Mouse (Mus musculus) T-cell, adult 66 days (primary cell): Measurements from ENCODE around the gene Gbp9. TPM values are rescaled to one million over a fixed set of nuclear protein-coding genes. Genes with fewer than 3 reads are reported as not detected.

Experiments used
- total RNA-seq, 2 experiments: library from RNA; stranded (reverse); gene quantifications; 3 replicates in 1 of 2; 4 replicates in 1 of 2; pipeline ENCODE4 v1.2.4; 2023

The Gbp9 gene
- total RNA-seq: 100 to 1,000 TPM in 1 of 2 experiments, 10 to 100 TPM in 1; 88.6 to 103 TPM

GRCm38 (mm10) chr5:105139409-105140088, at the start of gene Gbp9, which contains the start of the genes Gbp8 and Gbp4:
TSS of gene Gbp9 (minus strand) at chr5:105139539.
TSS of gene Gbp8 (minus strand) at chr5:105139540.
TSS of gene Gbp4 (minus strand) at chr5:105139586.

Other genes with a start within 250 kb of the Gbp9 start
- 10 to 100 TPM in 1 of 2 experiments, 1 to 10 TPM in 1; 8.9 to 12.3 TPM for gene Abcg3, start 156.8 kb downstream of the Gbp9 start, total RNA-seq
- 10 to 100 TPM; 37.0 to 38.3 TPM for gene Gbp8, start within 50 bp of the Gbp9 start, total RNA-seq
- gene Gbp4, start within 50 bp of the Gbp9 start, total RNA-seq: 100 to 1,000 TPM; 156 to 169 TPM
- 10 to 100 TPM in 1 of 2 experiments, 1 to 10 TPM in 1; 8.5 to 18.4 TPM for gene Gbp10, start 100.0 kb upstream of the Gbp9 start, total RNA-seq
- gene Gm43302, start 154.2 kb upstream of the Gbp9 start, total RNA-seq: not detected
- gene Gbp6, start 154.2 kb upstream of the Gbp9 start, total RNA-seq: 10 to 100 TPM; 57.5 to 76.8 TPM